Mouse (Mus musculus) cerebellum, adult 11 months (tissue): ENCODE data around the gene Mertk.
A peak's percentile ranks its signal among the peaks of the same experiment; 100 is the strongest.

Experiments
- DNase-seq: peaks from one replicate; pipeline ENCODE4 v3.0.0; 2022

The Mertk gene

DNA sequence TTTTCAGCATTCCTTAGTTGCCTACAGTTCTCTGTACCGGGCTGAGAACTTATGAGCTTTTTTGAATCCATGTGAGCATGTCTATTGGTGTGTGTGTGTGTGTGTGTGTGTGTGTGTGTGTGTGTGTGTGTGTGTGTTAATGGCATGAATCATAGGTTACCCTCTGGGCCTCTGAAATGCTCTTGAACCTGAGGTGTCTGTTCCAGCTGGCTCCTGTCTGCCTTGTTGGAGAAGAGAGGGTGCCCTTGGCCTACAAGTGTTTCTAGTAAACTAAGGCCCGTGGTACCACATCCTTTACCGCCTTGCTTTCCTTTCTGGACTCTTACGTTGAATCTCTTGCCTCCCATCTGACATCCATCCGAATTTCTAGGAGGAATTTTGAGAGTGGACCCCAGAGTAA is 27.3 kb downstream of the Mertk start:
- no peak for DNase-seq

DNA sequence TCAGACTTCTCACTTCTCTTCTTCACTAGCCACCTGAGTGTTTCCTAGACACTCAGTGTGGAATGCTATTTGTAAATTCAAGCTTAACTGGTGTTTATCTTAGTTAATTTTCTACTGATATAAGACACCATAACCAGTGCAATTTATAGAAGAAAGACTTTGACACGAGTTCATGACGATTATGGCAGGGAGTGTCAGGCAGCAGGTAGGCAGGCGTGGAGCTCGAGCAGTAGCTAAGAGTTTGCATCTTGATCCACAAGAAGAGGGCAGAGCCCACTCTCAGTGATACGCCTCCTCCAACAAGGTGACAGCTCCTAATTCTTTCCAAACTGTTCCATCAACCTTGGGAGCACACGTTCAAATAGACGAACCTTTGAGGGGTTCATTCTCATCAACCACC is 27.9 kb downstream of the Mertk start:
- DNase-seq, result no peak

DNA sequence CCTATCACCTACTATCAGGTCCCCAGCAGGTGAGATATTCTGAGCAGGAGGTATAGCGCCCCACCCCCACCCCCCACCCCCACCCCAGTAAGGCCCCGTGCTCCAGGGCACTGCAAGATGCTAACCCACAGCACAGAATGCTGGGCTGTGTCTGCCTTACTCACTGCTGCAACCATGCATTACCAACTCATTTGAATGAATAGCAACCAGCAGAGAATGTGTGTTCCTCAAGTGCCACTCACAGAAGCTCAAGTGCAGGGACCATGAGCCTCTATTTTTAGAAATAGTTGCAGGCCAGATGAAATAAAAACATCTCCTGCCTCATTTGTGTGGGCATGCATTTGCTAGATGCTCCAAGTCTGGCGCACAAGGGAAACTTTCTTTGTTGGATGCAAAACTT is 28.8 kb downstream of the Mertk start:
- no peak for DNase-seq

DNA sequence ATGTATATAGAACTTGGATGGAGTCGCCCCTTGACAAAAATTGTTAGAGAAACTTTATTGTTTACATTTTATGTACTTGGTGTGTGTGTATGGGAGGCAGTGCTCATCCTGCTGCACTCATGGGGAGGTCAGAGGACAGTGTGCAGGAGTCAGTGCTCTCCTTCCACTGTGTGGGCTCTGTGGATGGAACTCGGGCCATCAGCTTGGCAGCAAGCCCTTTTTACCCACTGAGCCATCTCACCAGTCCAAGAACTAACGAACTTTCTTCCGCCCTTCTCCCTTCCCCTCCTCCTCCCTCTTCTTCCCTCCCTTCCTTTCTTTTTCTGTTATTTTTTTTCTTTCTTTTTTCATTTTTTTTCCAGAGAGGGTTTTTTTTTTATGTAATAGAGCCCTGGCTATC is 29.3 kb downstream of the Mertk start:
- no peak for DNase-seq

DNA sequence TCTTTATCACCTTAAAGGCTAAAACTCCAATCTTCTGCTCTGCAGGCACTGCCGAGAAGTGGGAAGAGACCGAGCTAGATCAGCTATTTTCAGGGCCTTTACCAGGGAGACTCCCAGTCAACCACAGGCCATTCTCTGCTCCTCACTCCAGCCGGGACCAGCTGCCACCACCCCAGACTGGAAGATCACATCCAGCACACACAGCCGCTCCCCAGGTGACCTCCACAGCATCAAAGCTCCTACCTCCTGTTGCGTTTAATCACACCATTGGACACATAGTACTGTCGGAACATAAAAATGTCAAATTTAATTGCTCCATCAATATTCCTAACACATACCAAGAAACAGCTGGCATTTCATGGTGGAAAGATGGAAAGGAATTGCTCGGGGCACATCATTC is 30.4 kb downstream of the Mertk start:
- no peak for DNase-seq

DNA sequence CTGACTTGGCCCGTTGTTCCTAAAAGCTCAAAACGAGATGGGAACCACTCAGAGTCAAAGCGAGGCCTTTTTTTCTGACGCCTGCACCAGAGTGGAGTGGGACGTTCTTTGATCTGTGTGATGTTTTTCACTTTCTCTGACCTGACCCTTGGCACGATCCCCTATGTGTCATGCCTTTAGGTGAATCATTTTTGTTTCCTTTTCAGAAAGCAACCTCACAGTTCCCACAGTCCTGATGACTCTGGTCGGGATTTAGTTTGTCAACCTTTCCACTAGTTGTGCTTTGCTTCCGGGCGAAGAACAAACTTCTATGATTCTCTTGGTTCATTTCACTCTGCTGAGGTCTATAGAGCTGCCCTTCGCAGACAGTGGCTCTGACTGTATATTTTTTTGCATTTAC is 32.8 kb downstream of the Mertk start:
- DNase-seq, result no peak

DNA sequence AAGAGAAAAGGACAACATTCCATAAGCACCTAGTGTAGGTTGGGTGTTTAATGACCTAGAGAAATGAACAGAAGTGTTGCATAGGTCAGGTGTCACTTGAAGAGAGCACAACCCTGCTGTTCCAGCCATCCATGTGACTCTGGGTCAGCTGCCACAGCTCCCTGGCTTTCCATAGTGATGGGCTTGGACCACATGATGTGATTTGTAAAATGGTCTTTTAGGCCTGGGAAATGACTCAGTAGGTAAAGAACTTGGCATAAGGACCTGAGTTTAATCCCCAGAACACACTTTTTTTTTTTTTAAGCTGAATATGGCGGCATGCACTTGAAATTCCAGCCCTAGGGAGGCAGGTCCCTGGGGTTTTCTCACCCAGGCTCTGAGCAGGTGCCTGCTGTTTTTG is 33.2 kb downstream of the Mertk start:
- no peak for DNase-seq

DNA sequence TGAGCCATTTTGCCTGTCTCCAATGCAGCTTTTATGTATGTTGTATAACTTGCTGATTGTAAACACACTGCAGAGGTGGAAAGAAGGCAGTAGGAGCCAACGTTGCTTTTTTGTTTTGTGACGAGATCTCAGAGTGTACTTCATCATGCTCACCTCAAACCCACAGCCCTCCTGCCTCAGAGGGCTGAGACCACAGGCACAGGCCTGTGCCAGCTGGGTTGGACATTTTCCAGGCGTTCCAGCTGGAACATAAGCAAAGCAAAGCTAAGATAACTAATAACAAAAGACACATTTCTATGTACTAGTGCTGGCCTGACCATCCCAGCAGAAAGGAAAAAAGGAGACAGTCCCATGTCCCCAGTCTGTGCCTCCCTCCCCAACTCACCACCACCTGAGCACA is 36.3 kb downstream of the Mertk start:
- no peak for DNase-seq

DNA sequence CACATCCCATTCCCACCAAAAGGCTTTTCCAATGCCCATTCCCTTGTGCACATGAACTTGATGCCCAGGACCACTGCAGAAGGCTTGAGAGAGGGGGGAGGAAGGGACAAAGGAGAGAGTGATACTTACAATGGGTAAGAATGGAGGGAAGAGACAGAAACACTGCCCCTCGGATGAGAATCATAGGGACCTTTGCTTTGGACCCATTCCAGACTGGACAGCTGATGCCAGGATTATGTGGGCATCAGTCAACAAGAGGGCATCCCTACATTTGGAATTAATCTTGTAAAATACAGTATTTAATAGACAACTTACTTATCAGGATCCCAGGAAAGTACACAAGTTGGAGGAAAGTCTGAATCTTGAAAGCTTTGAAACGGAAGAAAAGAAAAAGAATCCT is 38.3 kb downstream of the Mertk start:
- DNase-seq, result no peak

DNA sequence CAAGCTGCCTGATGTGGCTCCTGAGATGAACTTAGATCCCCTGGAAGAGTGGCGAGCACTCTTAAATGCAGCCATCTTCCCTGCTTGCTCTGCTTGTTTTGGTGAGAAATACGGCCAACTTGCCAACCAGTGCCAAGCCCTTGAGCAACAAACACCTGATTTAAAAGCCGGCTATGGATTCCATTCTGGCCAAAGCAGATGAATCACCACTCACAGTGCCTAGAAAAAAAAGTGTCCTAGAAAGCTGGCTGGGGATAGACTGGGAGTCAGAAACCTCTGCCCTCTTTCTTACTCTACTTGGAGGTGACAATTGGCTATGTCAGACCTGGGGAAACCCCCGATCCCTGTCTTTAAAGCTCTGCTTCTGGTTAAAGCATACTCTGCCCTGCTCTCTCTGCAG is 39.0 kb downstream of the Mertk start:
- no peak for DNase-seq

DNA sequence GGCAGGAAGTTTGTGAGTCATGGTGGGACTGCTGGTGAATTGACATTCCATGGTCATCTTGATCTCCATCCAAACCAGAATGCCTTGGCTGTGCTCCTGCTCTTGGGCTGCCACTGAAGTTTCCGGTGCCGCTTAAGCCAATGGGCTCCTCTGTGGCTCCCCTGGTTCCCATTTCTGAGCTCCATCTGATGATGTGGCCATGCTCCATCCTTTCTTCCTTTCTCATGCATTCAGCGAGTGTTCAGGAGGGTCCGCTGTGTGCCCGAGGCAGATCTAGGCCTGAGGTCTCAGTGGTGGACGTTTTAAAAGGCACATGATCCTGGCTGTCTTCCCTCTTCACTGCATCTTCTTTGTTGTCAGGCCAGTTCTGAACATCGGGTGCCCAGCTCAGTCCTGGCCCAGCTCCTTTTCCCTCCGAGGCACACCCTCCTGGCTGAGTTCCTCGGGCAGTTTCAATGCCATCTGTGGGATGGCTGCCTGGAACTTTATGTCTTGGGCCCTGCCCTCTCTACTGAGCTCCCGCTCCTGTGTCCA is 40.0 kb downstream of the Mertk start:
- DNase-seq, result peak; percentile 35

DNA sequence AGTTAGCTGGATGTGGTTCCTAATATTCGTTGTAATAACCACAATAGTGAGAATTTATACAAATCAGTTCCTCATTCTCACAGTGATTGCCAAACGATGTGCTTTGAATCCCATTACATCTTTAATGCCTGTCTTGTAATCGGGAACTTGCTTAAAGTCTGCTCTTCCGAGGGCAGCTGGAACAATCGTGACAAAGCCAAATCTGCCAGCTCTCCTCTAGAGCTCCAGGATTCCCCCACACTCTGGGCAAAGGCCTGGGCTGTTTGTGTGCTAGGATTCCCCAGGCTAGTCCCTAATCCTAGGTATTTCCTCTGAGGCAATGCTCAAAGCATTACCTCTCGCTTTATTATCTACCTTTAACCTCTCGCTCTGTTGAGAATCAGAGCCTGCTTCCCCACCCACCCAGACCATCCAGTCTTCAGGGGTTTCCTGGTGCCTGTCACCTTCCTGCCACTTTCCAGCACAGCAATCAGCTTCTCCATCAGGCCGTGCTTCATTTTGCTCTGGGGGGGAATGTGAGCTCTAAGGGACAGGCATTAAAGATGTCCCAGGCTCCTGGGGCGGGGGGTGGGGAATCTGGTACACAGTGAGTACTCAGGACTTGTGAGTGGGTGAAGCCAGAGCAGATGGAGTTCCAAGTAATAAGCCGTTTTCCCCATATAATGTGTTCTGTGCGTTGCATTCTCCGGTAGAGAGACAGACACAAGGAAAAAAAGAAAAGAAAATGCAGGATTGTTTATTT is 47.3 kb downstream of the Mertk start:
- DNase-seq, result no peak

DNA sequence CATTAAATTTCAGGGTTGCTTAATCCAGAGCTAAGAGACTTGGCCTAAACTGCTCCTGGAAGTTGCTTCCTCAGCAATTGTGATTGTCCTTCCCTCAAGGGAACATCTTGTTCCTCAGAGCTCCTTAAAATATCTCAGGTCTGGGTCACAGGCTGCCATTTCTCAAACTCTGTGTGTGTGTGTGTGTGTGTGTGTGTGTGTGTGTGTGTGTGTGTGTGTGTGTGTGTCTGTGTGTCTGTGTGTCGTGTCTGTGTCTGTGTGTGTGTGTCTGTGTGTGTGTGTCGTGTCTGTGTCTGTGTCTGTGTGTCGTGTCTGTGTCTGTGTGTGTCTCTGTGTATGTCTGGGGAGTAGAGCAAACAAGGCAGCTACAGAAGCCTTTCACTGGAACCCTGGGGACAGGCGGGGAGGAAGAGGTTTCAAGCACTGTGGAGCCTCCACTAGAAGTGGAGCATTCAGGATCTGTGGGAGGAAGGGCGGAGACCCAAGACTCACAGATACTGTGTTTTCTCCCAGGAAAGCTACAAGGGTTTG is 47.9 kb downstream of the Mertk start:
- no peak for DNase-seq

DNA sequence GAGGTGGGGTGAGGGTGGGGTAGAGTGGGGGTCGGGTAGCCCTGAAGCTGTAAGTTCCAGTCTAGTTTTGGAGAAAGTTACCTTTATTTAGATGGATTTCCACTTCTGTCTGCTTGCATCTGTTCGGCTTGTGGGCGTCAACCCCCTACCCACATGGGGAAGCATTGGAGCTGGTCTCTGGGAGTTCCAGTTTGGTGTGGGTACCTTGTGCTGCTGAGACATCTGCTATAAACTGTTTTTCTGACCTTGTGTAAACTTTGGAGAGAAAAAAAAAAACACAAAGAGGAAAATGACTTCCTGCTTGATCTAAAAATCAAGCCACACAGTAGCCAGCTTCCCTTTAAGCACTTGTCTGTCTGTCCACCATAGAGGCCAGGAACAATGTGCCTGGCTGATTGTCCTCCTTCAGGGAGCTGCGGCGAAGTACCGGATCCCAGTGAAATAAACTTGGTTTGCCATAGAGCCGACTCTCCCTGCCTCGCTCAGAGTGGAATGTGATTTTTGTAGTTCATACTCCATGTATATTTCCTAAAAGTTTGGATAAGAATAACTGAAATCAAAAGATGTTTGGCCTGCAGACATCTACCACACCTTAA is 48.8 kb downstream of the Mertk start:
- no peak for DNase-seq

DNA sequence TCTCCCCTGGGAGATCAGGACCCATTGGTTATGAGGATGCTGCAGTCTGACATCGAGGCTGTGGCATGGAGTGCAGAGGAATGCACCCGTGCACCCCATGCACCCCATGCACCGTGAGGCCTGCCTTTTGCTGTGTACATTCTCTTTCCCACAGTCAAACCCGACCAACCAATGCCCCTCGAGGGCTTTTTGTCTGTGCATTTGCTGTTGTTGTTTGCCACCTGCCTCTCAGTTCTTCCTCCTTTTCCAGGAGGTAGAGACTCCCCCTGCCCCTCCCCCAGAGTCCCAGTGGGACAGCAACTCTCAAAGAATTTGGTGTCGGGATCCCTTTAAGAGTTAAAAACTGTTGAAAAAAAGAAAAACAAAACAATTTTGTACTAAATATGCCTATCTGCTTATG is 49.4 kb downstream of the Mertk start:
- no peak for DNase-seq

DNA sequence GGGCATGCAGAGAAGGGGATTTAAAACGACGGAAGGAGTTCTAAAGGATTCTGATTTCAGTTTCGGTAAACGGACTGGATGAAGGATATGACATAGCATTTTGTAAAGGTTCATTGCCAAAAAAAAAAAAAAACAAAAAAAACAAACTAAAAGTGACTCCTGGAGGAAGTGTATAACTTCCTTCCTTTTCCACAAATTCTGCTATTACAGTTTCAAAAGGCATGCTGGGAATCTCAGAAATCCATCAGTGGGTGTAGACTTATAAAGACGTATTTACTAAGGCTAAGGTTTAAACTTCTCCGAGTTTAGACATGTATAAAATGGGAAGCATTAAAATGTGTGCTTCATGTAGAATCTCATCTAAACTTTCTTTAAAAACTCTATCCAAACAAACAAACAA is 52.3 kb downstream of the Mertk start:
- DNase-seq, result no peak

DNA sequence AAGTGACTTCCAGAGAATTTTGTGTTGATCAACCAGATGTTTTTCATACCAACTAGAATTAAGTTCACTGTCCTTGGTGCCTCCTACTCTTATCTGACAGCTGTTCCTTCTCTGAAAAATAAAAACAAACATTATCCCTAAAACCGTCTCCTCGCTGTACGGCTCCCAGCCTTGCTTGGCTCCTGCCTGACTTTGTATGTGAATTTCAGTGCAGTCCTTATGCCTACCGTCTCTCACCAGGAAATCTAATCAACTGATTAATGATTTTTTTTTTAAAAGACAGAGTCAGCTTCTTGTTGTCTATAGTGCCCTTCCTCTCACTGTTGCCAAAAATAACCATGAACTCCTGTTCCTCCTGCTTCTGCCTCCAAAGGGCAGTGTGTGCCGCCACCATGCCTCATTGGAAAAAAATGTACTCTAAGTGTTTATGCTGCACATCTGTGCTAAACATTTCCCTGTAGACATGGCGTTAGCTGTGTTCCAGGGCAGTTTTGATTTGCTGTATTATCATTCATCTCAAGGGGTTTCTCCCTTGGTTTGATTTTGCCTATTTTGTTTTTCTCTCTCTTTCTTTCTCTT is 54.6 kb downstream of the Mertk start:
- no peak for DNase-seq

DNA sequence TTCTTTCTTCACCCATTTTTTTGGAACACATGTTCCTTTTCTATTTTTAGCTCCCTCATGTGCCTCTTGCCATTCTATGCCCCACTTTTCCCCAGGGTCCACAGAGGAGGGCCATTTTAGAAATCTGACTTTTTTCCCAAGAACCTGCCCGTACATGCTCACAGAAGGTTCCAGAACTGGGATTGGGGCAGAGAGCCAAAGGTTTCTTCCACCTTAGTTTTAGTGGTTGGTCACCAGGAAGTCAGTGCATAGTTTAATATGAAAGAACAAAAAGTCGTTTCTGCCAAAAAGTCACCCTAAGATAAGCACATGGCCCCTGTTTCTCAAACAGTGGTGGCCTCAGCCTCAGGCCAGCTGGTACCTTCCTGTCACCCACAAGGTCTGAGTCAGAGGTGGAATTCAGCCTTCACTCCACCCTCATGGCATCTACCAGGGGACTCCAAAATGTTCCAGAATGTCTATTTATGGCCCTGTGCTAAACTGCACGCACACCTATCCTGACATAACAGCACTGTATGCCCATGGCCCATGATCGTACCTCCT is 56.5 kb downstream of the Mertk start:
- no peak for DNase-seq

DNA sequence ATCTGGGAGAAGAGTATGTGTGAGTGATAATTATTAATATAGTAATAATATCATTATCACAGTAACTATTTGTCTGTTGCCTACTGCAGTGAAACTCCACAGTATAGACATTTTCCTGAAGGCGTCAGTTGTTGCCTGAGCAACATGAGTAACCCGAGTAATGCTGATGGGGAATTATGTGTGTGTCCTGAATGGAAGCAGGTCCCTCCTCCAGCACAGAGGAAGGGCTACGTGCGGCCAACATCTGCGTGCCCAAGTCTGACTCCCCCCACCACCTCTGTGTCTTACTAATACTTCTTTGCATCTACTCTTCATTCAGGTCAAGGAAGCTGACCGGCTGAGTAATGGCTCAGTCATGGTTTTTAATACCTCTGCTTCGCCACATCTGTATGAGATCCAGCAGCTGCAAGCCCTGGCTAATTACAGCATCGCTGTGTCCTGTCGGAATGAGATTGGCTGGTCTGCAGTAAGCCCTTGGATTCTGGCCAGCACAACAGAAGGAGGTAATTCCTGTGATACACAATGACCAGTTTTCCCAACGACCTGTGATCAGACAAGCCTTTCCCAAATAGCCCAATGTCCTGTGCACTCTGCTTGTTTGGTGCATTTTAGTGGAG is 60.1 kb downstream of the Mertk start:
- DNase-seq, result no peak

DNA sequence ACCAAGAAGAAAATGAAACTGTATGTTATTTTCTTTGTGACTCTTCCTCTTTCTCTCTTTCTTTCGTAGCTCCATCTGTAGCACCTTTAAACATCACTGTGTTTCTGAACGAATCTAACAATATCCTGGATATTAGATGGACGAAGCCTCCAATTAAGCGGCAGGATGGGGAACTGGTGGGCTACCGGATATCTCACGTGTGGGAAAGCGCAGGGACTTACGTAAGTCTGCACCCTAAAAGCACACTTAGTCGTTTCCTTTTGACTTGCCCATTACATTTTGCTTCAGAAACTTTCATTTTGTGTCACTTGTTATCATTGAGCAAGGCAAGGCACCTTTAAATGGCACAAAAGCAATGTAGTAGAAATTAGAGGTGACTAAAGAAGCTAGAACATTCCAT is 63.3 kb downstream of the Mertk start:
- no peak for DNase-seq

DNA sequence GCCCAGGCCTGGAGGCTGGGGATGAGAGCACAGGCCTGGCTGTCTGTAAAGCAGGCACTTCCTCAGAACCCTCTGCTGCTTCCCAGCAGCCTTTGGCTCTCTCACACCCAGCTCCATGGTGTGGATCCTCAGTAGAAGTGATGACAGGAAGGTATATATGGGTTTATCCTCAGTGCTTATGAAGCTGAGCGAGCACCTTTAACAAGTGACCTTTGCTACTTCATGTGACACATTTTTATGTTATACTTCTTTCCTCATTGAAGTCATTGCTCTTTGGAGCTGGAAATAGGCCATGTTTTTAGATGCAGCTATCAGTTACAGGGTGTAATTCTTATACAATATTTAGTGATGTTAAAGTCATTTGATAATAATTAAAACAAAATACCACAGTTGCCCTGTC is 67.0 kb downstream of the Mertk start:
- no peak for DNase-seq

DNA sequence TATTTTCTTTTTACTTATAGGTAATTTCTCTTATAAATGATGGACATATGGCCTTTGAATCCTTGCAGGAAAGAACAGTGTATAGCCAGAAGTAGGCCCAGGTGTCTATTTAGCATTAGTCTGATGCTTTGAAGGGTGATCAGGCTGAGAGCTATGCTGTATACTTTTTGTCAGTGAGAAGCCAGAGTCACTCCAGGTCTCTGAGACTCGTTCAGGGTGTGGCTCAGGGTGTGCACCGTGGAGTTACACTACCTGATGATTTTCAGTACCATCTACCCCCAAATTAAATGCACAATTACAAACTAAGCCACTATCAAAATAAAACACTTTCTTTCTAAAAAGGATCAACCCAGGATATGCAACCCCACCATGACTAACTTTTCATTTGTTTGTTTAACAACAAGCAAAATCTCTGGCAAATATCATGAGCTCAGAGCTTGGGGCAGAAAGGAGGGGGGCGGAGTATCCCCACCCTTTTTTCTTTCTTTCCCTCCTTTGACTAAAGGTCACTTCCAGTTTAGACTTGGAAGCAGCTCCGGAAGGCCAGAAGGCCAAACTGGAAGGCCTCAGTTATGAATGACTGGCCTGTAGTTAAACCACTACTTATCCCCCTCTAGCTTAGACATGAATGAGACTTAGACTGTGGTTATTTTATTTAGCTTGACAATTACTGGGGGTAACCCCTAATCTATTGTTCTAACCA is 69.9 kb downstream of the Mertk start:
- DNase-seq, result no peak

DNA sequence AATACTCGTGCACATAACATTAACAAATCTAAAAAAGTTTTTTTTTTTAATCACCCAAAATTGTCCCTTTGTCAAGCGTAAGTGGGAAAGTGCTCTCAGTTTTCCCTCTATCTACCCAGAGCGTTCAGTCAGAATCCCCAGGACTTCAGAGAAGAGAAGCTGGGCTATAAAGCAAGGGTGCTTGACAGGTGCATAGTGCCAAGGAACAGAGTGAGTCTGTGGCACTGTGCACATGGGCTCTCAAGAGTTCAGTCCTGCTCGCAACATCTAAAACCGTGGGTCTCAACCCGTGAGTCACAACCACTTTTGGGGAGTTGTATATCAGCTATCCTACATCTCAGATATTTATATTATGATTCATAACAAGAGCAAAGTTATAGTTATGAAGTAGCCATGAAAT is 71.8 kb downstream of the Mertk start:
- no peak for DNase-seq
